Mouse (Mus musculus): Measurements from ENCODE around the gene Fam71e1.

Fam71e1 gene

GRCm38 (mm10) chr7:44471880-44472557 is 24.4 kb upstream of the Fam71e1 start:
- no peak for DNase-seq (ENCODE audit: low spot score)

DNA sequence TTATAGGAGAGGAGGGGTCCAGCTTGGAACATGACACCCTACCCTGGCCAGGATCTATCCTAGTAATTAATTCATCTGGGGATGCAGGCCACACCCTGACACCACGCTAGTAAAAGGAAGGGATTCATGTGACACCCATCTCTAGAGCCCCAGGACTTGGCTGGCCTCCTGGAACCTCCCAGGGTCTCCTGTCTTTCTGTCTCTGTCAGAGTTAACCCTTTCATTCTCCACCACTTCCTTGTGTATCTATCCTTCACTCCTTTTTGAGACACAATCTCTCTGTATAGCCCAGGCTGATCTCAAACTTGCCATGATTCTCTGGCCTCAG is 23.9 kb upstream of the Fam71e1 start:
- no peak for DNase-seq (ENCODE audit: low spot score)

- DNase-seq (ENCODE audit: low spot score) = no peak
Observed at GRCm38 (mm10) chr7:44472961-44473646, 23.3 kb upstream of the Fam71e1 start.

DNA sequence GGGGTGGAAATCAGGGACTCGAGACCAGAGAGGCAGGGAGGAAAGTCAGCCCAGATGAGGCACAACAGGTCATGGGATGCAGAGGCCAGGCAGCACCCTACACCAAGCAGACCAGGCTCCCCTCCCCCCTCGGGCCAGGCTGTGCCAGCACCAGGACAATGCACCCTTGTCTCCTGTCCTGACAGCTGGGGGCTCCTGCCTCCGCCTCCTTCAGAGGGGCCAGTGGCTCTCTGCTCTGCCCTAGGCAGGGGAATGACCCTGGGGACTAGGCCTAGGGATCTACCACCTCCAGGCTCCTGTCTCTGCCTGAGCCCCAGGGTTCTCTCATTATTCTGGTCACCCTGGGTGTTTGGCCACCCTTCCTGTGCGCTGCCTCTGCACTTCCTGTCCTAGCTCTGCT is 22.0 kb upstream of the Fam71e1 start:
- DNase-seq (ENCODE audit: low spot score) = no peak

GRCm38 (mm10) chr7:44475046-44475614 is 21.3 kb upstream of the Fam71e1 start:
- no peak for DNase-seq (ENCODE audit: low spot score)

- DNase-seq (ENCODE audit: low spot score) = no peak
Observed at GRCm38 (mm10) chr7:44482836-44483435, 13.4 kb upstream of the Fam71e1 start.

GRCm38 (mm10) chr7:44484109-44484508 is 12.3 kb upstream of the Fam71e1 start:
- no peak for DNase-seq (ENCODE audit: low spot score)

DNA sequence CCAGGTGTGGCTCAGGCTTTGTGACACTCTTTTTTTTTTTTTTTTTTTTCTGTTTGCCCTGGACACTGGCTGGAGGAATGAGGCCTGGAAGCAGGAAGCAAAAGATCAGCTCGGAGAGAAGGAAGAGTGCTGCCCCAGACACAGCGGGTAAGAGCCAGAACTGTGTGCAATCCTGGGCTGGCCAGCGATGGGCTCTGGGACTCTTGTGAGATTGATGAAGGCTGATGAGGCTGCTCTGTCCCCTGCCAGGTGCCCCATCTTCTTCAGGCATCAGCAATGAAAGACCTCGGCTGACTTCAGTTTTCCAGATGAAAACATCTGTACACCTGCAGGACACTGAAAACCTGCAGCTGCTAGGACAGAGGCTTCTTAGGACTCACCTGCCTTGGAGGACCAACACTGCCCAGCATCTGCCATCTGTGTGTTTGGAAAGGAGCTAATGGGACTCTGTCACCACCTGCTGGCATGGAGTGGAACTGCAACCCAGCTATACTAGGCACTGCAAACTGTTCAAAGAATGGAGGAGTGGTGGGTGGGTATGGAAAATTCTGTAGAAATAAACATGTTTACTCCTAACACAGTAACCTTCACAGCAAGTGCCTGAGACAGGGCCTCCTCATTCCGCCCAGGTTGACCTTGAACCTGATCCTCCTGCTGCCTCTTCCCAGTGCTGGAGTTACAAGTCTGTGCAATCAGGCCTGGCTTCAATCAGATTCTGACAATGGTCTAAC is 11.4 kb upstream of the Fam71e1 start:
- peak; percentile 23 for DNase-seq (ENCODE audit: low spot score)

- DNase-seq (ENCODE audit: low spot score) = no peak
Observed at GRCm38 (mm10) chr7:44485572-44486195, 10.7 kb upstream of the Fam71e1 start.

DNA sequence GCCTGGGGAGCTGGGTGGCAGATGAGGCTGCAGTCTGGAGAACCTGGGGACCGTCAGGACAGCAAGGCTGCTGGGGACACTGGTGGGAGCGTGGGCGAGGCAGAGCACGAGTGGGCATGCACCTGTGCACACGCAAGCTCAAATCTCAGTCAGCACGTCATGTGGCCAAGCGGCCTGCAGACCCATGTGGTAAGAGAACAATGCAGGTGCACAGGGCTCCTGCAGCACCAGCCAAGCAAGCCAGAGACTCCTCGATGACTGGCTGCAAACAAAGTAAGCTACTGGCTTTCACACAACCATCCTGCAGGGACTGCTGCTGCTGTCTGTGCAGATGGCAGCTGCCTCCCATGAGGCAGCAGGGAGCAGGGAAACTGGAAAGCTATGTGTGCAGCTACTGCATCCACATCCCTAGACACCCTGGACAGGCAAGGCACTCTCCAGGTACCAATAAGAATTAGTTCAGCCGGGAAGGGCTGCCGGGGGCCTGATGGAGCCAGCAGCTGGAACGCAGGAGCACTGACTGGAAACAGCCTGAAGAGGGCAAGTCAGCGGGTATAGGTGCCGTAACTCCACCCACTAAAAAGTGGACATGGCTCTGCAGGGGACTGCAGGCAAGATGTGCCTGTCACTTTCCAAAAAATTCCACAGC is 9.3 kb upstream of the Fam71e1 start:
- DNase-seq (ENCODE audit: low spot score) = no peak

GRCm38 (mm10) chr7:44487936-44488335 is 8.4 kb upstream of the Fam71e1 start:
- DNase-seq (ENCODE audit: low spot score) = no peak

- DNase-seq (ENCODE audit: low spot score) = peak; percentile 8
Observed at GRCm38 (mm10) chr7:44488545-44488944, 7.8 kb upstream of the Fam71e1 start.

DNA sequence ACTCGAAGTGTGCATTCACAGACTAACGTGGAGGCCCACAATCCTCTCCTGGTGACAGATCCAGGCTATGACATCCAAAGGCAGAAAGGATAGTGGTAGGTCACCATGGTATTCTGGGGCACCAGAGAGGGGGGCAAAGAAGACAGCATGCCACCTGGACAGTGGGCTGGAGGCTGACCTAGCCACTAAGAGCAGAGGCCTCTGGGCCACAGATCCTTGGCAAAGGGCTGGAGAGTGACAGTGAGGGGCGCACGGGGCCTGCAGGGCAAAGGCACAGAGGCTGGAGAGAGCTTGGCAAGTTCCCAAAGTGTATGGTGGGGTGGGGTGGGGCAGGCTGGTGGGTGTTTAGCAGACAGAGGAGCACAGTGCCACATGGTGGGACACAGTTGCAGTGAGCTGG is 6.1 kb upstream of the Fam71e1 start:
- no peak for DNase-seq (ENCODE audit: low spot score)

- peak; percentile 8 for DNase-seq (ENCODE audit: low spot score)
Observed at GRCm38 (mm10) chr7:44491391-44491790, 5.0 kb upstream of the Fam71e1 start.

DNA sequence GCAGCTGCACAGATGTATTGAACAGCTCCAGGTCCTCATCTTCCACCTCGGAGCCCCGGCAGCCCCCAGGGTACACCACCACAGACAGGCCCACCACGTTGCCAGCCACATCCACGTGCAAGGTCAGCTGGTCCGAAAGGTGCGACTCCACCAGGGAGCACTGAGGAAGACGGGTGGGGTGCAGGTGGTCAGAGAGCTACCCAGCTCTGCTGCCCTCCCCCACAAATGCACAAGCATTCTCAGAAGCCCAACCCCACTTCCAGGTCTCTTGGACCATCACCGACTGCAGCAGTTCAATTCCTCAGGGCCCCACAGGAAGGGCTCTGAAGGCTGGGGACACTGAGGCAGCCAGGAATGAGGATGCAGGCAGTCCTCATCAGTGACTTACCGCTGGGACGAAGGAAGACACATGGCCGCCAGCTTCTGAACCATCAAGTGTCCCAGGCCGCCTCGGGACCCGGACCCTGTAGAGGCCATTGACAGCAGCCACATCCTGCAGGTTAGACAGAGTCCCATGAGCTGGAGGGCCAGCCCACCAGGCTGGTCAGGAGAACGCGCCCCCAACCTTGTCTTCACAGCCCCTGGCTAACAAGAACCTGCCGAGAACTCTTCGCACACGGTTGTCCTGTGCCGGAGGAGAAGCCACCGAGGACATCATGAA is 4.1 kb upstream of the Fam71e1 start:
- peak; percentile 9 for DNase-seq (ENCODE audit: low spot score)

- peak; percentile 9 for DNase-seq (ENCODE audit: low spot score)
Observed at GRCm38 (mm10) chr7:44494681-44495080, 1.7 kb upstream of the Fam71e1 start.

DNA sequence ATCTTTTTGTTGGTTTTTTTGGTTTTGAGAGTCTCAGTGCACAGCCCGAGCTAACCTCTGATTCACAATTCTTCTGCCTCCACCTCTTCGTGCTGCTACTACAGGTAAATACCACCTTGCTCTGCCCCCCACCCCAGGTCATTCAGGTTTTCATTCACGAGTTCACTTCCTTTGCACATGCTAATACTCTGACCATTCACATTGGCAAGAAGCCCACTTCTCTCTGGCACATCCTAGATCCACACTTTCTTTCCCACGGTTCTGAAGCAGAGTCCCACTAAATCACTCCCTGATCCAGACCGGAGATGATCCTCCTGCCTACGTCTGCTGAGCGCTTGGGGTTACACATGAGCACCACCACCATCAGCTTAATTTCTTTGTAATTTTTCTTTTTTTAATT is 1.3 kb upstream of the Fam71e1 start:
- DNase-seq (ENCODE audit: low spot score) = no peak

DNA sequence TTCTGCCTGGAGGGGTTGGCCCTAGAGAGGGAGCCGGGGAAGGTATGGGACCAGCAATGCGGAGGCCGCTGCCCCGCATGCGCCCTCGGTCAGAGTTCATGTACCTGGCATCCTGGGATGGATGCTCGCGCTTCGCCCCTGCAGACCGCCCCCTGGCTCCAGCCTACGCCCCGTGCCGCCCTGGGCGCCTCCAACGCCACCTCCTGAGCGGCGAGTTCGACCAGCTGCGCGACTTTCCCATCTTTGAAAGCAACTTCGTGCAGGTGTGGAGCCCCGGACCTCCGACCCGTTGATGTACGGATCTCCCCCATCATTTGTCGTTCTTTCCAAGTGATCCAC is 359 bp downstream of the Fam71e1 start:
- DNase-seq (ENCODE audit: low spot score) = no peak

GRCm38 (mm10) chr7:44497361-44498055 is 1.1 kb downstream of the Fam71e1 start:
- no peak for DNase-seq (ENCODE audit: low spot score)

- no peak for DNase-seq (ENCODE audit: low spot score)
Observed at GRCm38 (mm10) chr7:44498922-44499321, 2.5 kb downstream of the Fam71e1 start.

DNA sequence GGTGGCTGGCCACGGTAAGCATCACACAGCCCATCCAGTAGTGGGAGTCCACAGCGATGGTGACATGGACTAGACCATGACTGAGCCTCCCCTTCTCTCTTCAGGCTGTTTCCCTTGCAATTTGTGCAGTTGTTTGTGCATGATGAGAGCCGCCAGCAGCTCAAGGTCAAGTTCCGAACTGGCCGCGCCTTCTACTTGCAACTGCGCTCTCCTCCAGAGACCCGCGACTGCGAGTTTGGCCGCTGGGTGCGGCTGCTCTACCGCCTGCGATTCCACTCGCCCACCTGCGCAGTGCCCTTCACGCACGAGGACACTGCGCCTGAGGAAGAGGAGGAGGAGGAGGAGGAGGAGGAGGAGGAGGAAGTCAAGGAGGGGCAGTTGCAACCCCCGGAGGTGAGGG is 3.7 kb downstream of the Fam71e1 start:
- DNase-seq (ENCODE audit: low spot score) = no peak
